Mouse (Mus musculus) embryonic facial prominence, embryonic 12.5 days (tissue): ENCODE measurements around the gene Cldn13. TPM values are rescaled to one million over a fixed set of nuclear protein-coding genes. Genes with fewer than 3 reads are reported as not detected.

Experiments
- ATAC-seq: fragments of 200-750 bp; cut with Nextera tagmentation; 2 replicates; pipeline ENCODE4 v1.8.0; 2017; ENCODE audit not compliant: insufficient number of reproducible peaks, insufficient read depth, low FRiP score, low TSS enrichment
- H3K27ac ChIP-seq: fragments of 300-500 bp; sonication (generic); 2 replicates; pipeline ENCODE4 v1.5.1; 2016; ENCODE audit warnings: mild to moderate bottlenecking
- H3K27me3 ChIP-seq: fragments of 300-500 bp; sonication (generic); 2 replicates; pipeline ENCODE4 v1.6.1; 2016; ENCODE audit warnings: mild to moderate bottlenecking, moderate library complexity
- H3K36me3 ChIP-seq: fragments of 300-500 bp; sonication (generic); 2 replicates; pipeline ENCODE4 v1.6.1; 2016; ENCODE audit warnings: mild to moderate bottlenecking
- H3K4me1 ChIP-seq: fragments of 300-500 bp; sonication (generic); 2 replicates; pipeline ENCODE4 v1.6.1; 2016
- H3K4me2 ChIP-seq: fragments of 300-500 bp; sonication (generic); replicated peaks from 2 replicates; pipeline ENCODE4 v1.6.1; 2016; ENCODE audit warnings: mild to moderate bottlenecking, moderate library complexity
- H3K4me3 ChIP-seq: fragments of 300-500 bp; sonication (generic); 2 replicates; pipeline ENCODE4 v1.5.1; 2016; ENCODE audit warnings: mild to moderate bottlenecking
- H3K9ac ChIP-seq: fragments of 300-500 bp; sonication (generic); 2 replicates; pipeline ENCODE4 v1.6.1; 2016; ENCODE audit warnings: mild to moderate bottlenecking, moderate library complexity
- H3K9me3 ChIP-seq: fragments of 300-500 bp; sonication (generic); 2 replicates; pipeline ENCODE4 v1.6.1; 2016; ENCODE audit warnings: mild to moderate bottlenecking, moderate library complexity
- WGBS: fragments of 180-500 bp; shearing (Covaris S2); methylation state at CpG from one replicate; pipeline ENCODE4 v1.1.7; 2016; 5-methylcytosine and 5-hydroxymethylcytosine counted together
- polyA plus RNA-seq: library from polyadenylated mRNA; unstranded; fragments of >200 nt; fragmentation: Nextera tagmentation; extraction: Ambion mirVana; gene quantifications from 2 replicates; pipeline ENCODE4 v1.2.1, GENCODE M21; 2016

Cldn13 gene
- polyA plus RNA-seq, 1 experiment from 2014 or later = 2.4 TPM

DNA sequence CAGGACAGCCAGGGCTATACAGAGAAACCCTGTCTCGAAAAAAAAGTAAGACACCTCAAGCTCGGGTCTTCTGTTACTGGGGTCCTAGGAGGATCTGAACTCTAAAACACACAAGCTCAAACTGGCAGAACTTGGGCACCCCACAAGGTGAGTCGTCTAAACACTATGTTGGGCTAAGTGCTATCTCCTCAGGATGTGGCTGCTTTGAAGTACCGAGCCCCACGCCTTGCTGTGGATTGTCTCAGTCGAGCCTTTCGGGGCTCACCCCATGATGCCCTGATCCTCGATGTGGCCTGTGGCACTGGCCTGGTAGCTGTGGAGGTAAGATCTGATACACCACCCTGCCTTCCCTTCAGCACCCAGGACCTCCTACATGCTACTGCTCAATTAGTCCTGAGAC lies 18.0 kb upstream of the Cldn13 start:
- no peak overlapping the region for H3K4me3 ChIP-seq
- peak overlapping the region; percentile 78; the same call in 1 of the 2 replicates for H3K4me2 ChIP-seq
- H3K27ac ChIP-seq = no peak overlapping the region
- no peak for ATAC-seq
- no peaks in the 10 kb centered on the region for H3K27me3 ChIP-seq
- 94% methylated on average over 8 of the region's 8 CpGs for WGBS
- no peak overlapping the region for H3K9ac ChIP-seq
- H3K4me1 ChIP-seq = no peaks in the 10 kb centered on the region
- H3K9me3 ChIP-seq = no peaks in the 10 kb centered on the region
- peaks cover 4% of the 10 kb centered on the region; the same call in 1 of the 2 replicates for H3K36me3 ChIP-seq

- no peak for ATAC-seq
- no peaks in the 10 kb centered on the region for H3K27me3 ChIP-seq
- H3K9ac ChIP-seq = peak overlapping the region; percentile 80
- H3K4me2 ChIP-seq = peak overlapping the region; percentile 78
- WGBS = 45% methylated on average over 9 of the region's 9 CpGs
- peaks cover 4% of the 10 kb centered on the region; the same call in 1 of the 2 replicates for H3K36me3 ChIP-seq
- H3K4me3 ChIP-seq = peak overlapping the region; percentile 71
- H3K27ac ChIP-seq = no peak overlapping the region
- H3K9me3 ChIP-seq = no peaks in the 10 kb centered on the region
- no peaks in the 10 kb centered on the region for H3K4me1 ChIP-seq
These were observed 17.6 kb upstream of the Cldn13 start for GRCm38 (mm10) chr5:134932903-134933276.

DNA sequence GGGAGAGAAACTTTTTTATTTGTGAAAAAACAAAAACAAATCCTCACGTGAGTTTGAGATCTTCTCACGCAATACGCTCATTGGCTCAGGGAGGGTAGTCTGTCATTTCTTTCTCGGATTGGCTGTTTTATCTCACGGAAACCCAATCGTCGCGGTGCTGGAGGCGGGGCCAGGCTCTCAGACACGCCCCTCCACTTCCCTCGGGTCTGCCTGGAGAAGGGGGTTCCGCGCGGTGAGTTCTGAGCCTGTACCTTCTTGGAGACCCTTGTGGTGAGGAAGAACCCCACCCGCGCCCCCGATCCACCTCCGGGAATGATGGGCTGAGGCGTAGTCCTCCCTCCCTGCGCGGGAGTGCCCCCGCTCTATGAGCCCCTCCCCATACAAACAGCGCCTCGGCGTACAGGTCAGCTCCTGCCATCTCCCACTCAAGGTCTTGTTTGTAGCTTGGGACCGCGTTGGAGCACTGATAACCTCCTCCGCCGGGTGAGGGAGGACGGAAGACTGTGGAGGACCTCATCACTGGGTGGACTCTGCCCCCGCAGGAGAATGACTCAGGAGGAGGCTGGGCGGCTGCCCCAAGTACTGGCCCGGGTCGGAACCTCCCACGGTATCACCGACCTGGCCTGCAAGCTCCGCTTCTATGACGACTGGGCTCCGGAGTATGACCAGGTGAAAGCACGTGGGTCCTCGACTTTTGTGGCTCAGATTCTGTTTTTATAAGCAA lies 17.0 kb upstream of the Cldn13 start, which contains the start of gene Mettl27:
Mettl27 (plus strand) TSS at position 190 of the 724 bp plus-strand sequence.
- Histone ChIP-seq H3K4me3 (peak within 1 kb of the TSS; percentile 71), H3K36me3 (peaks cover 4% of the 10 kb centered on the region; the same call in 1 of the 2 replicates), H3K27ac (0 out of 2 replicates have a peak within 1 kb of the TSS, but pooled peaks have one; percentile 50), H3K4me2 (peak within 1 kb of the TSS; percentile 78), H3K9ac (peak within 1 kb of the TSS; percentile 80), H3K27me3 (no peaks in the 10 kb centered on the region), H3K4me1 (no peaks in the 10 kb centered on the region), H3K9me3 (no peaks in the 10 kb centered on the region)
- under 1% methylated on average over 41 of the region's 41 CpGs for WGBS
- ATAC-seq = peak; percentile 86

DNA sequence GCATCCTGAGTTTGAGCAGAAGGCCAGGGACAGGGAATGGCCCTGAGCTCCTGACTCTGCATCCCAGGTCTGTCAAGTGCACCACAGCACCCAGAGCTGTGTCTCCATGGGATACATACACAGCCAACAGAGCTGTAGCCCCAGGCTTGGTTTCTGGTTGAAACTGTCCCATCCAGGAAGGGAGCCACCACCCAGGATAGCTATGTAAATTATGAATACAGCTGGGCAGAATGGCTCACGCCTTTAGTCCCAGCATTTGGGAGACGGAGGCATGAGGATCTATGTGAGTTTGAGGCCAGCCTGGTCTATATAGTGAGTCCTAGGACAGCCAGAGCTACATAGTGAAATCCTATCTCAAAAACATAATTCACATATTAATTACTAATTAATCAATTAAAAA lies 14.7 kb upstream of the Cldn13 start:
- H3K4me2 ChIP-seq = no peak overlapping the region
- no peaks in the 10 kb centered on the region for H3K27me3 ChIP-seq
- peaks cover 4% of the 10 kb centered on the region; the same call in 1 of the 2 replicates for H3K36me3 ChIP-seq
- 93% methylated on average over 2 of the region's 2 CpGs for WGBS
- H3K4me3 ChIP-seq = no peak overlapping the region
- no peak for ATAC-seq
- H3K27ac ChIP-seq = no peak overlapping the region
- no peak overlapping the region for H3K9ac ChIP-seq
- no peaks in the 10 kb centered on the region for H3K4me1 ChIP-seq
- H3K9me3 ChIP-seq = no peaks in the 10 kb centered on the region

DNA sequence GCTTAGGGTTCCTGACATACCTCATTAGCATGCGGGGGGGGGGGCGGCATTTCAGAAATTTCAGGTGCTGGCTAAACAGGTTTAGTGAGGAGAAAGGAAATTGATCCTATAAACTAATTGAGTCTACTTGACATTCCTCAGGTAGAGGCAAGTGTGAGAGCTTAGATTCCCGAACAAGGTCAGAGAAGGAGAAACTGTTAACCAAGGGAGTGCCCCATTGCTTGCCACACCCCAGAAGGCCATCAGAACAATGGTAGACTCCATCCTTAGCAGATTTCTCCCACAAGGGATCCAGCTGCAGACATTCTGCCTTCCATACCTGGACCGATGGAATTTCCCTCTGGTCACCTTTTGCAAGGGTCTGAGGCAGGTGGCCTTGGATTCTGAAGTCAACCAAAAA lies 11.4 kb upstream of the Cldn13 start:
- no peak overlapping the region for H3K9ac ChIP-seq
- no peak for ATAC-seq
- H3K9me3 ChIP-seq = no peaks in the 10 kb centered on the region
- H3K27me3 ChIP-seq = no peaks in the 10 kb centered on the region
- H3K4me1 ChIP-seq = no peaks in the 10 kb centered on the region
- no peak overlapping the region for H3K4me3 ChIP-seq
- H3K4me2 ChIP-seq = no peak overlapping the region
- no peaks in the 10 kb centered on the region for H3K36me3 ChIP-seq
- WGBS = 78% methylated on average over 4 of the region's 4 CpGs
- no peak overlapping the region for H3K27ac ChIP-seq

DNA sequence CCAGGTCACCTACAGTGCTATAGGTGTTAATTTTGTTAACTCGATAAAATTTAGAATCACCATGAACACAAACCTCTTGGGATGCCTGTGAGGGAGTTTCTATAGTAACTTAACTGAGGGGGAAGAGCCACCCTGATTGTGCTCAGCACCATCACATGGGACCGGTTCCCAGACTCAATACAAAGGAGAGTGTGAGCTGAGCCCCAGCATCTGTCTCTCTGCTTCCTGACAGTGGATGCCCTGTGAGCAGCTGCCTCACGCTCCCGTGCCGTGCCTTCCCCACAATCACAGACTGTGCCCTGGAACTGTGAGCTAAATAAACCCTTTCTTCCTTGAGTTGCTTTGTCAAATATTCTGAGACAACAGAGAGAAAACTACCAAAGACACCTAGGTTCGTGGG lies 7.8 kb upstream of the Cldn13 start:
- 74% methylated on average over 6 of the region's 6 CpGs for WGBS
- H3K4me2 ChIP-seq = no peak overlapping the region
- no peaks in the 10 kb centered on the region for H3K9me3 ChIP-seq
- no peak for ATAC-seq
- no peaks in the 10 kb centered on the region for H3K4me1 ChIP-seq
- no peak overlapping the region for H3K9ac ChIP-seq
- no peak overlapping the region for H3K4me3 ChIP-seq
- no peak overlapping the region for H3K27ac ChIP-seq
- no peaks in the 10 kb centered on the region for H3K27me3 ChIP-seq
- H3K36me3 ChIP-seq = no peaks in the 10 kb centered on the region

GRCm38 (mm10) chr5:134921106-134921505 lies 5.8 kb upstream of the Cldn13 start:
- H3K9me3 ChIP-seq = no peaks in the 10 kb centered on the region
- H3K4me2 ChIP-seq = no peak overlapping the region
- 86% methylated on average over 8 of the region's 8 CpGs for WGBS
- no peak overlapping the region for H3K27ac ChIP-seq
- H3K9ac ChIP-seq = no peak overlapping the region
- no peaks in the 10 kb centered on the region for H3K27me3 ChIP-seq
- H3K4me3 ChIP-seq = no peak overlapping the region
- H3K4me1 ChIP-seq = no peaks in the 10 kb centered on the region
- no peak for ATAC-seq
- H3K36me3 ChIP-seq = no peaks in the 10 kb centered on the region

DNA sequence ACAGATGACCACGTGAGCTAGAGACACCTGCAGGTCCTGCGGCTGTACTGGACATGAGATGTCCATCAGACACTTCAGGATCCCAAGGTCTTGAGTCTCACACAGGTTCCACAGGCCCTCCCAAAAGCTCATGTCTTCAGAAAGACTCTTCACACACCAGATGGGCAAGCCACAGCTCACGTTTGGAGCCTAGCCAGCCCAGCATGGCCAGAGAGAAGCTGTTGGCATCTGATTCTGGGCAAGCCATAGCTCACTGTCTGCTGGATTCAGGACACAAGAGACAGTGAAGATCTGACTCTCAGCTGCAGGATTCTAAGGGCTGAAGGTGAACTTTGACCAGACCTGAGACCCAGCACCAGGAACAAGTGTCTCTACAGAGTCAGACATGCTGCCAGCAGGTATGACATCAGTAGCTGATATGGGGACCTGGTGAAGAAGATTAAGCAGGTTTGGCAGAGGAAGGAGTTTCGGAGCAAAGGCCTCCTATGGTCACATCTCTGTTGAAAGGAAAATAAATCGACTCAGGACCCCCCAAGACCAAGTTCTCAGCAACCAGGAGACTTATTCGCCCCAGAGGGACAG lies 4.9 kb upstream of the Cldn13 start:
- Histone ChIP-seq H3K4me2 (no peak overlapping the region), H3K27ac (no peak overlapping the region), H3K9me3 (no peaks in the 10 kb centered on the region), H3K4me1 (no peaks in the 10 kb centered on the region), H3K36me3 (no peaks in the 10 kb centered on the region), H3K27me3 (no peaks in the 10 kb centered on the region), H3K4me3 (no peak overlapping the region), H3K9ac (no peak overlapping the region)
- WGBS = 81% methylated on average over 6 of the region's 6 CpGs
- ATAC-seq = no peak

- H3K27ac ChIP-seq = no peak overlapping the region
- H3K9me3 ChIP-seq = no peaks in the 10 kb centered on the region
- H3K4me2 ChIP-seq = no peak overlapping the region
- WGBS = 86% methylated on average over 3 of the region's 3 CpGs
- no peaks in the 10 kb centered on the region for H3K4me1 ChIP-seq
- H3K9ac ChIP-seq = no peak overlapping the region
- no peak overlapping the region for H3K4me3 ChIP-seq
- no peaks in the 10 kb centered on the region for H3K36me3 ChIP-seq
- H3K27me3 ChIP-seq = no peaks in the 10 kb centered on the region
- ATAC-seq = no peak
These were observed 3.8 kb upstream of the Cldn13 start for GRCm38 (mm10) chr5:134919097-134919496.

GRCm38 (mm10) chr5:134918071-134918832 lies 2.9 kb upstream of the Cldn13 start:
- Histone ChIP-seq H3K36me3 (no peaks in the 10 kb centered on the region), H3K4me2 (no peak overlapping the region), H3K9me3 (no peaks in the 10 kb centered on the region), H3K4me1 (no peaks in the 10 kb centered on the region), H3K27ac (no peak overlapping the region), H3K27me3 (no peaks in the 10 kb centered on the region), H3K4me3 (no peak overlapping the region), H3K9ac (no peak overlapping the region)
- WGBS = 45% methylated on average over 16 of the region's 16 CpGs
- no peak for ATAC-seq

- 83% methylated on average over 8 of the region's 8 CpGs for WGBS
- Histone ChIP-seq H3K27ac (no peak overlapping the region), H3K4me2 (no peak overlapping the region), H3K9ac (no peak overlapping the region), H3K4me1 (no peaks in the 10 kb centered on the region), H3K4me3 (no peak overlapping the region), H3K9me3 (no peaks in the 10 kb centered on the region), H3K27me3 (0 out of 2 replicates have a peak, but pooled peaks cover 4% of the 10 kb centered on the region), H3K36me3 (no peaks in the 10 kb centered on the region)
- ATAC-seq = no peak
These were observed 816 bp downstream of the Cldn13 start for GRCm38 (mm10) chr5:134914510-134914909.
